Mouse (Mus musculus) kidney, adult 2 months (tissue): ENCODE results near the gene Gm20683.

ENCODE experiments used
- CTCF ChIP-seq: fragments of 200-500 bp; conservative IDR thresholded peaks from 2 replicates; pipeline ENCODE4 v1.5.1; 2011; ENCODE audit warnings: low read depth, mild to moderate bottlenecking, control low read depth, low read length, moderate library complexity, mixed read lengths; ENCODE audit not compliant: insufficient read depth, insufficient read length
- POLR2A ChIP-seq: fragments of 200-500 bp; IDR thresholded peaks from one replicate; pipeline ENCODE4 v1.6.1; 2011; ENCODE audit warnings: low read depth, low read length, control low read depth

DNA sequence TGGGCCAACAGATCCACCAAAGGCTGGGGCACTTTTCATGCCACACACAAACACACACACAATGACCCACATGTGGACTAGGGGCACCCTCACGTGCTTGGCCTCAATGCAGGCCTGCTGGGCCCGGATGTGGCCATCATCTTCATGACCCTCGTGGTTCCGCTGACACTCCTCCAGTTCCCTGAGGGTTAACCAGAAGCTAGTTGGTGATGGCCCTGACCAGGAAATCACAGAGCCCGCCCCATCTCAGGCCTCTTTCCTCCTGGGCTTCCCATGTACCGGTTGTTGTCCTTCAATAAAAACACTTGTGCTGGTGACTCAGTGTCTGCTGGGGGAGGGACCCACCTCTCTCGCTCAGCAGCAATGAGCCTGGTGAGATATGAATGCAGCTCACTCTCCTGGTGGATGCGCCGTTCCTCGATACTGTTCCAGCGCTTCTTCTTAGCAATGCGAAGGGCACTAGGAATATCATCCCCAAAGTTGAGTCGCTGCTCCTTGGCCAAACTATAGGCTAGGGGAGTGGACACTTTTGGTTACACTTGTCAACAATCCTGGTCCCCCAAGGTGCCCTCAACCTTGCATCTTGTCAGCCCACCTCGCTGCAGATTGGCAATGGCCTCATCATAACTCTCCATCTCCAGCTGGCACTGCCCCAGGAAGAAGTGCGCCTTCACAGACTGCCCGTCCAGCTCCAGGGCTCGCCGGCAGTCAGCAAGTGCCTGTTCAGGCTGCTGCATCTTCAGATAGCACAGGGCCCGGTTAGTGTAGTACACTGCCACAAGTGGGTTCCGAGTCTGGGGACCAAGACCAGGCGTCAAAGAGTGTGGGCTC lies 9.9 kb downstream of the Gm20683 start:
- TF ChIP-seq POLR2A (no peak), CTCF (no peak)
